ENCODE assay signal across 30 mouse cellular contexts in the genomic region with DNA sequence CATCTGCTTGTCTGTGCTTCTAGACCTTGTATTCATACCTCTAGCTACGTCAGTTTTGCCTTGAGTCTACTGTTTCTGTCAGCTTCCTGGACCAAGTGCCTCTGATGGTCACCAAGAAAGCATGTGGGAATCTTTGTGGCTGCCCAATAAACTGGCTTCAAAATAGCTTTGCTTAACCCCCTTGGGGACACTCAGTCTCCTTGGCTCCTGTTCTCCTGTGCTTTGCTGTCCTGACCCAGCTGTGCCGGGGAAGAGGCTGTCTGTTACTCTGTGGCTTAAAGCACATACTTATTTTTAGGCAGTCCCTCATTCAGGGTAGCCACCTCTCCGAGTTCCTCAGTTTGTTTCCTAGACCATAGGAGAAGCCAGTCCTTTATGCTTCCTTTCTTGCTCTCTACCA.
DNase-seq lines count a peak whose midpoint lies in the region; ATAC-seq and TF ChIP-seq lines count a peak whose summit lies in the region.
"Had no signal": no experiment of that assay in that cellular context is flagged by ENCODE, and none has a peak within 500 bp of the region (broad histone marks: within the 10 kb centered on the region; RNA-seq: fewer than 3 reads in every experiment).

No protein-coding gene starts in this region.

- no peak for ATAC-seq in heart, embryonic 11.5 days (replicated peaks; ENCODE audit: insufficient number of reproducible peaks, low FRiP score, low TSS enrichment)
- ATAC-seq in limb, embryonic 14.5 days (ENCODE audit: low FRiP score, low read depth), result 0 out of 2 replicates have a peak, but pooled peaks have one; percentile 30
- ATAC-seq in stomach, postnatal 0 days (ENCODE audit: low FRiP score, low TSS enrichment), result no peak
- no peak for ATAC-seq in intestine, embryonic 15.5 days
- ATAC-seq: forebrain, embryonic 14.5 days; hindbrain, postnatal 0 days; liver, embryonic 12.5 days; liver, postnatal 0 days; midbrain, embryonic 13.5 days had no signal

- H3K4me3 ChIP-seq in heart, embryonic 11.5 days (ENCODE audit: low read depth, low read length), result no peak overlapping the region
- H3K4me3 ChIP-seq in C2C12 (ENCODE audit: insufficient read depth, poor library complexity, severe bottlenecking), result no peak overlapping the region
- H3K4me3 ChIP-seq in limb, embryonic 14.5 days (replicated peaks; ENCODE audit: low read length), result no peak overlapping the region
- no peak overlapping the region for H3K4me3 ChIP-seq in stomach, postnatal 0 days (ENCODE audit: low read depth, low read length)
- H3K4me3 ChIP-seq in intestine, embryonic 15.5 days (replicated peaks), result no peak overlapping the region
- H3K4me3 ChIP-seq: embryonic facial prominence, embryonic 12.5 days; heart, embryonic 15.5 days; hindbrain, embryonic 12.5 days; liver, embryonic 12.5 days; megakaryocyte, embryonic 14.5 days; midbrain, embryonic 13.5 days had no signal

- H3K4me1 ChIP-seq in heart, embryonic 11.5 days (ENCODE audit: control insufficient read depth, insufficient read depth, low read length), result peaks cover 6% of the 10 kb centered on the region; the same call in 1 of the 2 replicates
- H3K4me1 ChIP-seq in limb, embryonic 14.5 days (ENCODE audit: control insufficient read depth, insufficient read depth, low read length), result peaks cover 12% of the 10 kb centered on the region
- no peaks in the 10 kb centered on the region; the same call in 1 of the 2 replicates for H3K4me1 ChIP-seq in stomach, postnatal 0 days (replicated peaks; ENCODE audit: control insufficient read depth, insufficient read depth)
- peaks cover 7% of the 10 kb centered on the region; the same call in 1 of the 2 replicates for H3K4me1 ChIP-seq in intestine, embryonic 15.5 days (replicated peaks)
- H3K4me1 ChIP-seq: embryonic facial prominence, embryonic 12.5 days; liver, embryonic 12.5 days; megakaryocyte, embryonic 14.5 days; midbrain, embryonic 13.5 days had no signal

- H3K36me3 ChIP-seq in heart, embryonic 11.5 days (ENCODE audit: control insufficient read depth, insufficient read depth, low read length), result no peaks in the 10 kb centered on the region
- H3K36me3 ChIP-seq in C2C12 (ENCODE audit: control insufficient read depth, insufficient read depth), result no peaks in the 10 kb centered on the region
- no peaks in the 10 kb centered on the region for H3K36me3 ChIP-seq in limb, embryonic 14.5 days (ENCODE audit: control insufficient read depth, insufficient read depth, low read length)
- no peaks in the 10 kb centered on the region for H3K36me3 ChIP-seq in stomach, postnatal 0 days (ENCODE audit: control insufficient read depth, insufficient read depth, low read length)
- no peaks in the 10 kb centered on the region for H3K36me3 ChIP-seq in intestine, embryonic 15.5 days
- H3K36me3 ChIP-seq: embryonic facial prominence, embryonic 12.5 days; heart, embryonic 15.5 days; hindbrain, embryonic 12.5 days; liver, embryonic 12.5 days; midbrain, embryonic 13.5 days had no signal

- no peaks in the 10 kb centered on the region for H3K27me3 ChIP-seq in heart, embryonic 11.5 days (ENCODE audit: control insufficient read depth, insufficient read depth, low read length)
- no peaks in the 10 kb centered on the region for H3K27me3 ChIP-seq in C2C12 (ENCODE audit: control insufficient read depth, insufficient read depth, insufficient read length)
- H3K27me3 ChIP-seq in limb, embryonic 14.5 days (ENCODE audit: control insufficient read depth, insufficient read depth, low read length), result no peaks in the 10 kb centered on the region
- no peaks in the 10 kb centered on the region for H3K27me3 ChIP-seq in stomach, postnatal 0 days (ENCODE audit: control insufficient read depth, insufficient read depth, low read length)
- H3K27me3 ChIP-seq in intestine, embryonic 15.5 days (replicated peaks), result no peaks in the 10 kb centered on the region
- H3K27me3 ChIP-seq: CH12.LX; embryonic facial prominence, embryonic 12.5 days; heart, embryonic 15.5 days; hindbrain, embryonic 12.5 days; liver, embryonic 12.5 days; midbrain, embryonic 13.5 days had no signal

- no peak overlapping the region for H3K9ac ChIP-seq in heart, embryonic 11.5 days (ENCODE audit: low read depth, low read length)
- no peak overlapping the region for H3K9ac ChIP-seq in limb, embryonic 14.5 days (ENCODE audit: low read depth, low read length, severe bottlenecking)
- no peak overlapping the region for H3K9ac ChIP-seq in stomach, postnatal 0 days (ENCODE audit: low read length)
- no peak overlapping the region for H3K9ac ChIP-seq in intestine, embryonic 15.5 days
- H3K9ac ChIP-seq: embryonic facial prominence, embryonic 12.5 days; heart, embryonic 15.5 days; hindbrain, embryonic 12.5 days; liver, embryonic 12.5 days; liver, postnatal 0 days; midbrain, embryonic 13.5 days had no signal

- no peak for TF ChIP-seq EP300 in stomach, postnatal 0 days (optimal IDR thresholded peaks at IDR 0.05)

- 73% methylated on average over 3 of the region's 3 CpGs for WGBS in heart, embryonic 11.5 days (ENCODE audit: insufficient replicate concordance)
- WGBS in limb, embryonic 14.5 days, result 61% methylated on average over 3 of the region's 3 CpGs
- WGBS in stomach, postnatal 0 days, result 75% methylated on average over 3 of the region's 3 CpGs
- WGBS in intestine, embryonic 15.5 days, result 88% methylated on average over 3 of the region's 3 CpGs

- no peak for TF ChIP-seq POLR2A in limb, embryonic 14.5 days (IDR thresholded peaks at IDR 0.05; ENCODE audit: borderline replicate concordance, extremely low read depth, insufficient read depth, insufficient read length)

- TF ChIP-seq CTCF in C2C12 (IDR thresholded peaks at IDR 0.05; ENCODE audit: control insufficient read depth, insufficient read depth, insufficient read length), result no peak
- no peak for TF ChIP-seq CTCF in stomach, postnatal 0 days (IDR thresholded peaks at IDR 0.05; ENCODE audit: low read depth)

- H3K9me3 ChIP-seq in heart, embryonic 11.5 days (replicated peaks; ENCODE audit: control insufficient read depth, low read length), result no peaks in the 10 kb centered on the region
- no peaks in the 10 kb centered on the region for H3K9me3 ChIP-seq in limb, embryonic 14.5 days (ENCODE audit: control insufficient read depth, low read length)
- H3K9me3 ChIP-seq in stomach, postnatal 0 days (ENCODE audit: control insufficient read depth, low read length), result no peaks in the 10 kb centered on the region
- no peaks in the 10 kb centered on the region for H3K9me3 ChIP-seq in intestine, embryonic 15.5 days
- H3K9me3 ChIP-seq: embryonic facial prominence, embryonic 12.5 days; heart, embryonic 15.5 days; hindbrain, embryonic 12.5 days; liver, embryonic 12.5 days; megakaryocyte, embryonic 14.5 days; midbrain, embryonic 13.5 days had no signal

- no peaks in the 10 kb centered on the region for H3K79me2 ChIP-seq in C2C12 (ENCODE audit: control insufficient read depth, insufficient read depth)

- peak; percentile 95 for DNase-seq in heart, adult 11 months
- DNase-seq in limb, embryonic 14.5 days (ENCODE audit: low spot score), result no peak
- no peak for DNase-seq in stomach, postnatal 0 days (ENCODE audit: low spot score)
- no peak for DNase-seq in Muller cell, postnatal 12 days (ENCODE audit: inconsistent ontology term)
- DNase-seq: adrenal gland, postnatal 14 days; B cell, adult 2 months; cerebellum, adult 11 months; cerebellum, adult 9-10 months; cerebellum, postnatal 36 days; heart, postnatal 36 days; kidney, adult 8-10 months; kidney, postnatal 4 days; liver, postnatal 0 days; lung, postnatal 4 days; right cerebral cortex, postnatal 14 days; thymus, adult 2 months; thymus, postnatal 4 days had no signal

- H3K27ac ChIP-seq in heart, embryonic 11.5 days (ENCODE audit: low read depth, low read length), result no peak overlapping the region
- no peak overlapping the region for H3K27ac ChIP-seq in limb, embryonic 14.5 days (replicated peaks; ENCODE audit: low read depth, low read length)
- 0 out of 2 replicates have a peak overlapping the region, but pooled peaks have one; percentile 30 for H3K27ac ChIP-seq in stomach, postnatal 0 days (replicated peaks)
- no peak overlapping the region for H3K27ac ChIP-seq in intestine, embryonic 15.5 days
- H3K27ac ChIP-seq: embryonic facial prominence, embryonic 12.5 days; heart, embryonic 15.5 days; hindbrain, embryonic 12.5 days; hindbrain, postnatal 0 days; kidney, postnatal 0 days; liver, embryonic 12.5 days; midbrain, embryonic 13.5 days had no signal

- no peak overlapping the region for H3ac ChIP-seq in C2C12 (ENCODE audit: control insufficient read depth, insufficient read length, low read depth)

- H3K4me2 ChIP-seq in heart, embryonic 11.5 days, result no peak overlapping the region
- no peak overlapping the region for H3K4me2 ChIP-seq in limb, embryonic 14.5 days (replicated peaks; ENCODE audit: low read depth, low read length, severe bottlenecking)
- no peak overlapping the region for H3K4me2 ChIP-seq in stomach, postnatal 0 days (replicated peaks; ENCODE audit: low read depth)
- no peak overlapping the region for H3K4me2 ChIP-seq in intestine, embryonic 15.5 days (replicated peaks)
- H3K4me2 ChIP-seq: embryonic facial prominence, embryonic 12.5 days; heart, embryonic 15.5 days; hindbrain, embryonic 12.5 days; liver, embryonic 12.5 days; midbrain, embryonic 13.5 days had no signal

- no peaks in the 10 kb centered on the region for H3K79me3 ChIP-seq in C2C12 (ENCODE audit: low read depth)

TF ChIP-seq in C2C12, 6 proteins besides CTCF, POLR2A, EP300 and RAD21:
- peak; percentile 34 for TF ChIP-seq MYOD1 (IDR thresholded peaks at IDR 0.05; ENCODE audit: control insufficient read depth, insufficient read length, low read depth)
- TF ChIP-seq MYOG (IDR thresholded peaks at IDR 0.05; ENCODE audit: control insufficient read depth, extremely low read depth, insufficient read length), result no peak
- TF ChIP-seq MAX (IDR thresholded peaks at IDR 0.05), result no peak
- no peak for TF ChIP-seq FOSL1 (IDR thresholded peaks at IDR 0.05; ENCODE audit: insufficient read depth, low read length, poor library complexity, severe bottlenecking)
- TF ChIP-seq CEBPB (IDR thresholded peaks at IDR 0.05; ENCODE audit: low read depth), result no peak
- TF ChIP-seq USF1 (IDR thresholded peaks at IDR 0.05; ENCODE audit: low read depth), result no peak
